Mouse (Mus musculus) T-helper 1 cell (primary cell): ENCODE results near the gene Amy1.

Source experiments
- in situ Hi-C: fragments of 300-600 bp; cut with MboI, MseI; formaldehyde crosslinking; loops from one replicate; pipeline ENCODE4 v1.15.1; 2025; ENCODE audit warnings: high pct_unique_total_duplicates

The Amy1 gene

GRCm38 (mm10) chr3:113606599-113606998 lies at the start of gene Amy1:
TSS of gene Amy1 (minus strand) at chr3:113606699.
- in situ Hi-C loops, result no loop called here

GRCm38 (mm10) chr3:113654335-113654734 lies 47.8 kb upstream of the Amy1 start:
- in situ Hi-C loops, result loop anchor here (10.0 kb wide), 1 partner anchor 1600 kb away; no protein-coding TSS in a partner anchor

GRCm38 (mm10) chr3:113651386-113651785 lies 44.9 kb upstream of the Amy1 start:
- in situ Hi-C loops, result loop anchor here (10.0 kb wide), 1 partner anchor 1603 kb away; no protein-coding TSS in a partner anchor

- in situ Hi-C loops, result loop anchor here (10.0 kb wide), 1 partner anchor 1775 kb away; no protein-coding TSS in a partner anchor
These were observed 33.0 kb upstream of the Amy1 start for GRCm38 (mm10) chr3:113639545-113639944.

- in situ Hi-C loops, result loop anchor here (10.0 kb wide), 1 partner anchor 1769 kb away; no protein-coding TSS in a partner anchor
These were observed 27.7 kb upstream of the Amy1 start for GRCm38 (mm10) chr3:113634220-113634619.

GRCm38 (mm10) chr3:113631611-113632010 lies 25.1 kb upstream of the Amy1 start:
- in situ Hi-C loops, result loop anchor here (10.0 kb wide), 1 partner anchor 1767 kb away; no protein-coding TSS in a partner anchor

- in situ Hi-C loops, result loop anchor here (10.0 kb wide), 1 partner anchor 1766 kb away; no protein-coding TSS in a partner anchor
These were observed 24.1 kb upstream of the Amy1 start for GRCm38 (mm10) chr3:113630564-113630963.

- in situ Hi-C loops, result loop anchor here (10.0 kb wide), 1 partner anchor 1765 kb away; no protein-coding TSS in a partner anchor
These were observed 23.3 kb upstream of the Amy1 start, which contains the start of gene Rnpc3 for GRCm38 (mm10) chr3:113629606-113630359. TSS of gene Rnpc3 (minus strand) at chr3:113630149.

GRCm38 (mm10) chr3:113590844-113591243 lies 15.7 kb downstream of the Amy1 start:
- in situ Hi-C loops, result no loop called here

- in situ Hi-C loops, result loop anchor here (25.0 kb wide), 1 partner anchor 1837 kb away; no protein-coding TSS in a partner anchor
These were observed 31.9 kb downstream of the Amy1 start for GRCm38 (mm10) chr3:113574578-113574977.

- in situ Hi-C loops, result loop anchor here (25.0 kb wide), 1 partner anchor 1837 kb away; no protein-coding TSS in a partner anchor
These were observed 32.4 kb downstream of the Amy1 start for GRCm38 (mm10) chr3:113574138-113574537.

GRCm38 (mm10) chr3:113572158-113572557 lies 34.3 kb downstream of the Amy1 start:
- in situ Hi-C loops, result loop anchor here (25.0 kb wide), 1 partner anchor 1835 kb away; no protein-coding TSS in a partner anchor

- in situ Hi-C loops, result loop anchor here (10.0 to 25.0 kb wide), 8 partner anchors 185 to 1795 kb away; partner anchors contain the start of genes Amy2a2 and Amy2a5
These were observed 66.8 kb downstream of the Amy1 start for GRCm38 (mm10) chr3:113539692-113540091.

- in situ Hi-C loops, result loop anchor here (10.0 to 25.0 kb wide), 7 partner anchors 178 to 1802 kb away; partner anchors contain the start of genes Amy2a2 and Amy2a5
These were observed 74.2 kb downstream of the Amy1 start, which contains the start of gene Amy2a1 for GRCm38 (mm10) chr3:113532328-113532727. TSS of gene Amy2a1 (minus strand) at chr3:113532428.
